Mouse (Mus musculus): ENCODE measurements around the gene H2-K1. TPM values are rescaled to one million over a fixed set of nuclear protein-coding genes. Genes with fewer than 3 reads are reported as not detected.

Gene H2-K1
- polyA plus RNA-seq, 1 experiment from 2014 or later: 8.5 TPM

DNA sequence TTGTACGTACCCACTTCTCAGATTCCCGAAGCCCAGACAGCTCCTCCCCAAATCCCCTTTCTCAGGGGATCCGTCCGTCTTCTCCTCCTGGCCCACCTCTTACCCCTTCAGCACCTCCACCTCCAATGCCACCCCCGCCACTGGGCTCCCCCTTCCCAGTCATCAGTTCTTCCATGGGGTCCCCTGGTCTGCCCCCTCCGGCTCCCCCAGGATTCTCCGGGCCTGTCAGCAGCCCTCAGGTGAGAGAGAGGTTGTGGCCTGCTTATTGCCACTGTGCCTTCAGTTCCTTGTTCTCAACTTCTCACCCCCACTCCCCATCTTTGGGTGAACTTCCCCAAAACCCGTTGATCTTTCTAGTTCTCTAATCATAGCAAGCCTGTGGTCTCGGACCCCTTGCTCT, 32.7 kb upstream of the H2-K1 start:
- ATAC-seq (ENCODE audit: insufficient number of reproducible peaks, insufficient read depth, low FRiP score, low TSS enrichment, low read depth): no peak
- WGBS: 49% methylated on average over 9 of the region's 9 CpGs
- Histone ChIP-seq H3K9me3 (no peaks in the 10 kb centered on the region), H3K4me1 (peaks cover 49% of the 10 kb centered on the region), H3K9ac (peak overlapping the region; percentile 95), H3K36me3 (peaks cover 63% of the 10 kb centered on the region), H3K4me3 (peak overlapping the region; percentile 89), H3K27me3 (peaks cover 5% of the 10 kb centered on the region), H3K4me2 (peak overlapping the region; percentile 99), H3K27ac (no peak overlapping the region)

- Histone ChIP-seq H3K36me3 (peaks cover 57% of the 10 kb centered on the region), H3K4me3 (peak overlapping the region; percentile 89), H3K27ac (peak overlapping the region; percentile 96), H3K4me2 (peak overlapping the region; percentile 99), H3K9me3 (no peaks in the 10 kb centered on the region), H3K4me1 (peaks cover 47% of the 10 kb centered on the region), H3K27me3 (no peaks in the 10 kb centered on the region), H3K9ac (peak overlapping the region; percentile 95)
- under 1% methylated on average over 22 of the region's 48 CpGs for WGBS
- no peak for ATAC-seq (ENCODE audit: insufficient number of reproducible peaks, insufficient read depth, low FRiP score, low TSS enrichment, low read depth)
These were observed 32.1 kb upstream of the H2-K1 start for GRCm38 (mm10) chr17:34032174-34032632.

DNA sequence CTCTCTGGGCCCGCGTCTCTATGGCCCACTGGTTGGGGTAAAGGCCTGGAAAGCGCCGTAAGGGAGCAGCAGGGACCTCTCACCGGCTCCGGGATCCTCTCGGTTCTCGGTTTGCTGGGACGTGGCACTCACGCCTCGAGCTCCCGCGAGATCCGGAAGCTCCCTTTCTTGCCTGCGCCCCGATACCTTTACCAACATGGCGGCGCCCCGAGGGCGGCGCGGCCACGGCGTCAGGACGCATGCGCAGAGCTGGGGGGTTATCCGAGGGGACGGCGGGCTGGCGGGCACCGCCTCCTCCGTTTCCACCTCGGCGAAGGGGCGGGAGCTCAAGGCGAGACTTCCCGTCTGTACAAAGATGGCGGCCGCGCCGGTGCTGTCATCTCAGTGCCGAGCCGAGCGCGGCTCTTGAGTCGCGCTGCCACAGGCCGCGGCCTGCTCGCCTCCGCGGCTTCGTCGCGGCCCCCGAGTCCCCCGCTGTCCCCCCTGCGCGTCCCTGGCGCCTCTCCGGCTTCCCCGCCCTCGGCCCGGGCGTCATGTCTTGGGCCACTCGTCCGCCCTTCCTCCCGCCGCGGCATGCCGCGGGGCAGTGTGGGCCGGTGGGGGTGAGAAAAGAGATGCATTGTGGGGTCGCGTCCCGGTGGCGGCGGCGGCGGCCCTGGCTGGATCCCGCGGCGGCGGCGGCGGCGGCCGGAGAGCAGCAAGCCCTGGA, 31.5 kb upstream of the H2-K1 start, which contains the start of the genes Slc39a7 and Rxrb:
Gene Slc39a7 (minus strand): TSS at position 218 of the 709 bp plus-strand sequence.
Gene Rxrb (plus strand): TSS at position 348 of the 709 bp plus-strand sequence.
- Histone ChIP-seq H3K4me1 (peaks cover 53% of the 10 kb centered on the region), H3K4me2 (peak within 1 kb of the TSS; percentile 99), H3K27ac (peak within 1 kb of the TSS; percentile 96), H3K9ac (peak within 1 kb of the TSS; percentile 95), H3K27me3 (no peaks in the 10 kb centered on the region), H3K9me3 (no peaks in the 10 kb centered on the region), H3K4me3 (peak within 1 kb of the TSS; percentile 89), H3K36me3 (peaks cover 51% of the 10 kb centered on the region)
- peak; percentile 71 for ATAC-seq (ENCODE audit: insufficient number of reproducible peaks, insufficient read depth, low FRiP score, low TSS enrichment, low read depth)
- under 1% methylated on average over 87 of the region's 88 CpGs for WGBS

- ATAC-seq (ENCODE audit: insufficient number of reproducible peaks, insufficient read depth, low FRiP score, low TSS enrichment, low read depth): no peak
- peaks cover 60% of the 10 kb centered on the region for H3K4me1 ChIP-seq
These were observed 30.7 kb upstream of the H2-K1 start for GRCm38 (mm10) chr17:34030861-34031326.

GRCm38 (mm10) chr17:34029890-34030595, 29.9 kb upstream of the H2-K1 start:
- peak overlapping the region; percentile 99 for H3K4me2 ChIP-seq
- peak overlapping the region; percentile 95 for H3K9ac ChIP-seq
- peaks cover 35% of the 10 kb centered on the region for H3K36me3 ChIP-seq
- H3K4me3 ChIP-seq: peak overlapping the region; percentile 89
- 76% methylated on average over 21 of the region's 21 CpGs for WGBS
- H3K27me3 ChIP-seq: no peaks in the 10 kb centered on the region; the same call in 1 of the 2 replicates
- no peak overlapping the region for H3K27ac ChIP-seq
- ATAC-seq (ENCODE audit: insufficient number of reproducible peaks, insufficient read depth, low FRiP score, low TSS enrichment, low read depth): no peak
- no peaks in the 10 kb centered on the region for H3K9me3 ChIP-seq
- peaks cover 68% of the 10 kb centered on the region for H3K4me1 ChIP-seq

More at GRCm38 (mm10) chr17:34030861-34031326, 30.7 kb upstream of the H2-K1 start:
- Histone ChIP-seq H3K4me3 (peak overlapping the region; percentile 89), H3K27me3 (no peaks in the 10 kb centered on the region; the same call in 1 of the 2 replicates), H3K9me3 (no peaks in the 10 kb centered on the region), H3K4me2 (peak overlapping the region; percentile 99), H3K27ac (peak overlapping the region; percentile 96), H3K9ac (peak overlapping the region; percentile 95), H3K36me3 (peaks cover 44% of the 10 kb centered on the region)
- 5% methylated on average over 20 of the region's 20 CpGs for WGBS

- WGBS: 87% methylated on average over 18 of the region's 18 CpGs
- Histone ChIP-seq H3K4me2 (peak overlapping the region; percentile 99), H3K9me3 (no peaks in the 10 kb centered on the region), H3K27ac (peak overlapping the region; percentile 80; the same call in 1 of the 2 replicates), H3K36me3 (peaks cover 30% of the 10 kb centered on the region), H3K9ac (peak overlapping the region; percentile 95), H3K4me3 (peak overlapping the region; percentile 89), H3K27me3 (no peaks in the 10 kb centered on the region; the same call in 1 of the 2 replicates), H3K4me1 (peaks cover 68% of the 10 kb centered on the region)
- no peak for ATAC-seq (ENCODE audit: insufficient number of reproducible peaks, insufficient read depth, low FRiP score, low TSS enrichment, low read depth)
These were observed 29.2 kb upstream of the H2-K1 start for GRCm38 (mm10) chr17:34029150-34029889.

DNA sequence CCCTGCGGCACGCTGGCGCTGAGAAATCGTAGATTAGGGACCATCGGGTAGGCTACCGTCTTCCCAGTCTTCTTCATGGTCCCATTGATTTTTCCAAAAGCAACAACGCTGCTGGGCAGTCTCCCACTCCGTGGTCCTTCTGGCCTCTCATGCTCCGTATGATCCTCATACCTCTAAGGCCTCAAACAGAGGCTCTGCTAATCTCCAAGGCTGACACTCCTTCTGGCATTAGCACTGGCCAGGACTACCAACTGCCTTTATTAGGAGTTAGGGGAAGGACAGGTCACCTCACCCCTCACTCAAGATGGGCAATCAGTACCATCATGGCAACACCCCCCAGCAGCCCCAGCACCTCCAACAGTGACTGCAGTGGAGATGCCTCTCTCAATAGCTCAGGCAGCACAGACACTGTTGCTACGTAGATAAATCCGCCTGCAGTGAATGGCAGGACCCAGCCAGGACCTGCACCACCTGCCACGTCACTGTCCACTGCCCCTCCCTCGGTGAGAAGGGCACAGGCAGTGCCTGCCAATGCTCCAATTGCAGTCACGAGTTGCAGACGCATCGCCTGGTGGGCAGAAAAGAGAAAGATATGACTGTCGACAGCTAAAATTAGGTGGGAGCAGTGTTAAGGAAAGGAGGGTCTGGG, 28.5 kb upstream of the H2-K1 start:
- WGBS: 70% methylated on average over 17 of the region's 17 CpGs
- H3K4me2 ChIP-seq: peak overlapping the region; percentile 99
- H3K27ac ChIP-seq: peak overlapping the region; percentile 80
- peak overlapping the region; percentile 82 for H3K4me3 ChIP-seq
- no peaks in the 10 kb centered on the region; the same call in 1 of the 2 replicates for H3K27me3 ChIP-seq
- 0 out of 2 replicates have a peak overlapping the region, but pooled peaks have one; percentile 95 for H3K9ac ChIP-seq
- peaks cover 24% of the 10 kb centered on the region for H3K36me3 ChIP-seq
- H3K9me3 ChIP-seq: no peaks in the 10 kb centered on the region
- H3K4me1 ChIP-seq: peaks cover 71% of the 10 kb centered on the region
- no peak for ATAC-seq (ENCODE audit: insufficient number of reproducible peaks, insufficient read depth, low FRiP score, low TSS enrichment, low read depth)

DNA sequence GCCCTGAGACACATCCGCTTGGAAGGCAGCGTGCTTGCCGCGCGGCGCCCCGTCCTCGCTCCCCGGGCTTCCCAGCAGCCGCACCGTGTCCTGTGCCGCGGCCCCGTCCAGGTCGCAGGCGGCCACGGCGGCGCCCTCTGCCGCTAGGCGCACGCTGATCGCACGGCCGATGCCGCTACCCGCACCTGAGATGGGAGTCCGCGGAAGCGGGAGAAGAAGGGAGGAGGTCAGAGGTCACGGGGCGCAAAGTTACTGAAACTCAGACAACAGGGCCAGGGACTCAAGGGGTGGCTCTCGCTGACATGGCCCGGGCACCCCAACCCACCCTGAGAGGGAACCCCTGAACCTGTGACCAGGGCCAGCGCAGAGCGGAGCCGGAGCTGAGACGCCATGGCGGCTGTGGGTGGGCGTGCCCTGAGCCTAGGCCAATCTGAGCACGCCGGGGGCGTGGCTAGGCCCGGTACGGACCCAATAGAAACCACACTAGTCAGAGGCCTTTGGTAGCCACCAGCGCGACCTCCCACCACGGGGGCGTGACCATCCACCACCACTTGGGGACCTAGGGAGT, 27.6 kb upstream of the H2-K1 start, which contains the start of gene H2-Ke6:
Gene H2-Ke6 (minus strand): TSS at position 405 of the 568 bp plus-strand sequence.
- Histone ChIP-seq H3K36me3 (peaks cover 25% of the 10 kb centered on the region), H3K4me3 (peak within 1 kb of the TSS; percentile 82), H3K9me3 (no peaks in the 10 kb centered on the region), H3K27me3 (no peaks in the 10 kb centered on the region; the same call in 1 of the 2 replicates), H3K4me2 (peak within 1 kb of the TSS; percentile 99), H3K4me1 (peaks cover 63% of the 10 kb centered on the region), H3K27ac (peak within 1 kb of the TSS; percentile 80), H3K9ac (peak within 1 kb of the TSS; percentile 83)
- WGBS: under 1% methylated on average over 49 of the region's 49 CpGs
- peak; percentile 72 for ATAC-seq (ENCODE audit: insufficient number of reproducible peaks, insufficient read depth, low FRiP score, low TSS enrichment, low read depth)

GRCm38 (mm10) chr17:34026917-34027655, 26.9 kb upstream of the H2-K1 start:
- Histone ChIP-seq H3K4me2 (peak overlapping the region; percentile 99), H3K4me1 (peaks cover 61% of the 10 kb centered on the region), H3K36me3 (peaks cover 31% of the 10 kb centered on the region), H3K27ac (peak overlapping the region; percentile 80), H3K9me3 (no peaks in the 10 kb centered on the region), H3K9ac (peak overlapping the region; percentile 83), H3K4me3 (peak overlapping the region; percentile 82), H3K27me3 (no peaks in the 10 kb centered on the region; the same call in 1 of the 2 replicates)
- 8% methylated on average over 36 of the region's 36 CpGs for WGBS
- ATAC-seq (ENCODE audit: insufficient number of reproducible peaks, insufficient read depth, low FRiP score, low TSS enrichment, low read depth): no peak

DNA sequence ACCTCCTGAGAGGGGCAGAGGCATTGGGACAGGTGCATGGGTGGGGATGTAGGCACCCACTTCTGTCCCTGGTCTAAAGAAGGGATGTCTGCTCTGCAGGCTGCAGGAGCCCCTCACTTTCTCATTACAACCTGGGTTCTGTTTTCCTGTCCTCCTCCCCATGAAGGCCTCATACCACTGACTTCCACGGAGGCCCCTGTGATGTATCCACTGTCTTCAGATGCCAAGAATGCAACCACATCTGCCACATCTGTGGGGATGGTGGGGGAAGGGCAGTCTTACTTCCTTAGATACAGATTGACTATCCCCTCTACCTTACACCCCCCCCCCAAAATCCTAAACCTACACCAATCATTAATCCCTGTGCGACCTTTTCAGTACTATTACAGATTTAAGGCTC, 26.1 kb upstream of the H2-K1 start:
- H3K27ac ChIP-seq: no peak overlapping the region
- H3K36me3 ChIP-seq: peaks cover 40% of the 10 kb centered on the region
- ATAC-seq (ENCODE audit: insufficient number of reproducible peaks, insufficient read depth, low FRiP score, low TSS enrichment, low read depth): no peak
- H3K4me3 ChIP-seq: peak overlapping the region; percentile 82
- no peaks in the 10 kb centered on the region for H3K9me3 ChIP-seq
- peaks cover 61% of the 10 kb centered on the region for H3K4me1 ChIP-seq
- 32% methylated on average over 2 of the region's 2 CpGs for WGBS
- H3K4me2 ChIP-seq: peak overlapping the region; percentile 99
- no peak overlapping the region; the same call in 1 of the 2 replicates for H3K9ac ChIP-seq
- H3K27me3 ChIP-seq: no peaks in the 10 kb centered on the region; the same call in 1 of the 2 replicates

Measured in embryonic facial prominence, embryonic 13.5 days (tissue).